Mouse (Mus musculus) myocyte (in vitro differentiated cells): ENCODE results near the gene Gm10681.
"Not testable (repeated sequence)": the region's sequence is repeated elsewhere in the genome, so short reads cannot be mapped to it uniquely, and the experiment has no call there.

ENCODE experiments used
- CEBPB ChIP-seq: IDR thresholded peaks from 2 replicates; pipeline ENCODE4 v1.6.1; 2011; ENCODE audit warnings: mild to moderate bottlenecking, moderate library complexity; ENCODE audit not compliant: poor library complexity, insufficient read depth, severe bottlenecking
- E2F4 ChIP-seq: IDR thresholded peaks from one replicate; pipeline ENCODE4 v1.6.1; 2011; ENCODE audit warnings: mild to moderate bottlenecking, control low read depth, moderate library complexity; ENCODE audit not compliant: insufficient read depth
- MAX ChIP-seq: IDR thresholded peaks from one replicate; pipeline ENCODE4 v1.6.1; 2011; ENCODE audit warnings: low read depth, mild to moderate bottlenecking, control low read depth
- MYOD1 ChIP-seq, 3 experiments: IDR thresholded peaks; one replicate each; pipeline ENCODE4 v1.6.1; 2011; ENCODE audit warnings: control low read depth in 2 of 3, low read depth in 2 of 3, mild to moderate bottlenecking in 2 of 3, moderate library complexity in 1 of 3; ENCODE audit not compliant: insufficient read length in 2 of 3, control insufficient read depth in 1 of 3
- MYOG ChIP-seq, 3 experiments: IDR thresholded peaks; one replicate each; pipeline ENCODE4 v1.6.1; 2011; ENCODE audit warnings: control low read depth in 2 of 3, low read depth in 2 of 3, mild to moderate bottlenecking in 2 of 3; ENCODE audit not compliant: insufficient read length in 2 of 3, control insufficient read depth in 1 of 3, insufficient read depth in 1 of 3
- POLR2A ChIP-seq: IDR thresholded peaks from one replicate; pipeline ENCODE4 v1.6.1; 2011; ENCODE audit warnings: low read depth, mild to moderate bottlenecking, control low read depth, moderate library complexity; ENCODE audit not compliant: insufficient read length
- POLR2AphosphoS2 ChIP-seq: IDR thresholded peaks from one replicate; pipeline ENCODE4 v1.6.1; 2011; ENCODE audit warnings: low read depth, control low read depth; ENCODE audit not compliant: insufficient read length
- SRF ChIP-seq: IDR thresholded peaks from one replicate; pipeline ENCODE4 v1.6.1; 2011; ENCODE audit warnings: low read depth; ENCODE audit not compliant: control insufficient read depth, insufficient read length
- TCF12 ChIP-seq: IDR thresholded peaks from one replicate; pipeline ENCODE4 v1.6.1; 2011; ENCODE audit warnings: mild to moderate bottlenecking, control low read depth; ENCODE audit not compliant: poor library complexity, insufficient read depth, severe bottlenecking
- TCF3 ChIP-seq: IDR thresholded peaks from one replicate; pipeline ENCODE4 v1.6.1; 2011; ENCODE audit warnings: low read depth, control low read depth; ENCODE audit not compliant: insufficient read length
- USF1 ChIP-seq: IDR thresholded peaks from one replicate; pipeline ENCODE4 v1.6.1; 2011; ENCODE audit warnings: low read depth, mild to moderate bottlenecking, control low read depth, moderate library complexity

DNA sequence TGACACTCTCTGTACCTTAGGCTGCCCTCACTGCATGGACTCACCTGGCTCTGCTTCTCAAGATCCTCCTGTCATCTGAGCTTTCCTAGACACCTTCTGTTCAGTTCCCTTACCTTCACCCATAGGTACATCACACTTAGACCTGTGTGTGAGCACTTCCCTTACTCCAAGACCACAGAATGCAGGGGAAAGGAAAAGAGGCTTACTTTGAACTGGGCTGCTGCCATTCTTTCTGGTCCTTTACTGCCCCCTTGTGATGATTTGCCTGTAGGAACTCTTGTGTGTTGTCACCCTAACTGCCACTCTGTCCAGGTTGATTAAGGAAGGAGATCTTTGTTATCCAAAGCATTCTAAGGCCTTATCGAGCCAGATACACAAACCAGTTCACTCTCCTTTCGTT is 38.4 kb downstream of the Gm10681 start:
- not testable (repeated sequence) for TF ChIP-seq MYOG (IDR thresholded peaks at IDR 0.05; ENCODE audit: control insufficient read depth in 1 of 3, insufficient read depth in 1 of 3, insufficient read length in 2 of 3, low read depth in 2 of 3); MYOD1 (IDR thresholded peaks at IDR 0.05; ENCODE audit: control insufficient read depth in 1 of 3, insufficient read length in 2 of 3, low read depth in 2 of 3); POLR2A; TCF12; POLR2AphosphoS2; USF1; TCF3; CEBPB; MAX; SRF; E2F4
